Mouse (Mus musculus) liver, embryonic 16.5 days (tissue): ENCODE data around the gene Gprin1. TPM values are rescaled to one million over a fixed set of nuclear protein-coding genes. Genes with fewer than 3 reads are reported as not detected.

ENCODE experiments used
- ATAC-seq: fragments of 200-750 bp; cut with Nextera tagmentation; 2 replicates; pipeline ENCODE4 v1.8.0; 2017; ENCODE audit warnings: low read depth, mild to moderate bottlenecking, moderate number of reproducible peaks, moderate library complexity
- H3K27ac ChIP-seq: fragments of 300-500 bp; sonication (generic); 2 replicates; pipeline ENCODE4 v1.5.1; 2014; ENCODE audit warnings: mild to moderate bottlenecking, low read length
- H3K27me3 ChIP-seq: fragments of 300-500 bp; sonication (generic); 2 replicates; pipeline ENCODE4 v1.6.1; 2014; ENCODE audit warnings: low read depth, low read length, mixed read lengths; ENCODE audit not compliant: control insufficient read depth, insufficient read depth
- H3K36me3 ChIP-seq: fragments of 300-500 bp; sonication (generic); 2 replicates; pipeline ENCODE4 v1.6.1; 2014; ENCODE audit warnings: mild to moderate bottlenecking; ENCODE audit not compliant: control insufficient read depth, insufficient read depth
- H3K4me1 ChIP-seq: fragments of 300-500 bp; sonication (generic); 2 replicates; pipeline ENCODE4 v1.6.1; 2014; ENCODE audit warnings: low read depth, low read length, mixed read lengths; ENCODE audit not compliant: control insufficient read depth
- H3K4me2 ChIP-seq: fragments of 300-500 bp; sonication (generic); 2 replicates; pipeline ENCODE4 v1.6.1; 2014; ENCODE audit warnings: low read depth, low read length, mixed read lengths
- H3K4me3 ChIP-seq: fragments of 300-500 bp; sonication (generic); 2 replicates; pipeline ENCODE4 v1.5.1; 2014; ENCODE audit warnings: low read depth, mild to moderate bottlenecking, low read length
- H3K9ac ChIP-seq: fragments of 300-500 bp; sonication (generic); 2 replicates; pipeline ENCODE4 v1.6.1; 2014; ENCODE audit warnings: low read depth, low read length
- H3K9me3 ChIP-seq: fragments of 300-500 bp; sonication (generic); replicated peaks from 2 replicates; pipeline ENCODE4 v1.6.1; 2016; ENCODE audit warnings: low read length; ENCODE audit not compliant: control insufficient read depth
- WGBS: fragments of 180-500 bp; shearing (Covaris S2); extraction: QIAGEN DNeasy Blood & Tissue Kit; methylation state at CpG from one replicate; pipeline ENCODE4 v1.1.7; 2014; ENCODE audit not compliant: insufficient replicate concordance; 5-methylcytosine and 5-hydroxymethylcytosine counted together
- polyA plus RNA-seq: library from polyadenylated mRNA; unstranded; fragments of >200 nt; fragmentation: Nextera tagmentation; extraction: Ambion mirVana; gene quantifications from 2 replicates; pipeline ENCODE4 v1.2.1, GENCODE M21; 2015

The Gprin1 gene
- polyA plus RNA-seq, 1 experiment from 2014 or later, result not detected

DNA sequence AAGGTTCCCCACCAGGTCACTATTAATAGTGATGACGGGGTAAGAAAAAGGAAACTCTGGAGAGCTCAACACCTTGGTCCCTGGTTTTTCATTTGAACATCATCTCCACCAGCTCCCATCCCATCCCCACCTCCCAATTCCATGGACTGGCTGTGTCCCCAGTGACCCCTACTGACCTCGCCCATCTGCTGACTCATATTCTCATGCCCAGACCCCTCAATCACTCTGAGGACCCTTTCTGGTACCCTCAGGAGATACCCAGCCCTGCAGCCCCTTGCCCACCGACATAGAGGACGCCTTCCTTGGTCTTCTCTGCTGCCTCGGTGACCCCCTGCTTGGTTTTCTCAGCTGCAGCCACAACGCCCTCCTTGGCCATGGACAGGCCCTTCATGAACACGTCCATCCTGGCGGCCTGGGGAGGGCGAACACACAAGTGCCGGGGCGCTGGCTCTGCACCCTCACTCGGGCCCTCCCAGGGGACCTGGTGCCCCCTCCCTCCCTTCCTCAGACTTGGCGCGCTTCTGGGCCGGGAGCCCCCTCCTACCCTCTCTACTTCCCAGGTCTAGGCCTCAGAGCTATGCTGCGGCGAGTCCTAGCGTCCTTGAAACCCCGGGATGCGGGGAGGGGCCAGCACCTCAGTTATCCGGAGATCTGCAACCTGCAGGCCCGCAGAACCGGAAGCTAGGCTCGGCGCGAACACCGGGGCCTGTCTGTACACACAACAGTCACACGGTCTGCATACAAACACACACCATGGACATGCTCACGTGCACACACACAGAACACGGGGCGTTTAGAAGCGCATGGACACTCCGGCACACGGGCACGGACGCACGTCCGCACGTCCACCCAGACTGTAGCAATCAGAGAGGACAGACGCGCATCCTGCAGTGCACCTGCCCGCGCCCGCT lies 15.9 kb upstream of the Gprin1 start:
- Histone ChIP-seq H3K27ac (no peak overlapping the region), H3K36me3 (no peaks in the 10 kb centered on the region), H3K4me1 (no peaks in the 10 kb centered on the region; the same call in 1 of the 2 replicates), H3K9me3 (no peaks in the 10 kb centered on the region), H3K27me3 (peaks cover 44% of the 10 kb centered on the region), H3K9ac (no peak overlapping the region), H3K4me2 (peak overlapping the region; percentile 17; the same call in 1 of the 2 replicates), H3K4me3 (peak overlapping the region; percentile 16)
- 4% methylated on average over 44 of the region's 44 CpGs for WGBS
- no peak for ATAC-seq

- WGBS, result 55% methylated on average over 7 of the region's 7 CpGs
- Histone ChIP-seq H3K4me1 (peaks cover 3% of the 10 kb centered on the region), H3K27ac (no peak overlapping the region), H3K9ac (no peak overlapping the region), H3K36me3 (no peaks in the 10 kb centered on the region), H3K9me3 (no peaks in the 10 kb centered on the region), H3K4me2 (no peak overlapping the region), H3K27me3 (peaks cover 46% of the 10 kb centered on the region), H3K4me3 (no peak overlapping the region)
- no peak for ATAC-seq
Observed at GRCm38 (mm10) chr13:54760906-54761305, 11.2 kb upstream of the Gprin1 start.

DNA sequence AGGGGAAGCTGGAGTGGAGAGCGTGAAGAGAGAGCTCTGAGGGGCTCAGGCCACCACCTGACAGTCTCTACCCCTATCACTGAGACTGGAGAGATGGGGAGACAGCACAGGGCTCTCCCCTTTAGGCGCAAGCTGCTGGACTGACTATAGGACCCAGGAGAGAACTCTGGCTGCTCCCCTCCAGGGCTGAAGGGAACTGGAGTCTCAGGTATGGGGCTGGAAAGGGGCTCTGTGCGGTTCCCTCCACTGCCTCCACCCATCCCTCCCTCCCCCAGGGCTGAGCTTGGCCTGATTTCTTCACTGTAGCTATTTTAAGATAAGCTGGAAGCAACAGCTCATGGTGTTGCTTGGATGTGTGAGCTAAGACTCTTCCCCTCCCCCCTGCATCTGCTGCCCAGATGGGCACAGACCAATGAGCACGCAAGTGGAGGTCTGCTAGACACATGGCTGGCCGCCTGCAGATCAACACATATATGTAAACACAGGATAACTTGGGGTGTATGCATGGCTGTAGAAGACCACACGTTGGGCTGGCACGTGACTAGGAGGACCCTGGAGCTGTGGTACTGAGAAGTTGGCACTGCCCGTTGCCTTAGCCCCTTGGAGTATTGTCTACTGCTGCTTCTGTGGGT lies 10.6 kb upstream of the Gprin1 start:
- ATAC-seq, result no peak
- H3K9me3 ChIP-seq, result no peaks in the 10 kb centered on the region
- no peak overlapping the region for H3K4me3 ChIP-seq
- no peak overlapping the region for H3K9ac ChIP-seq
- H3K27ac ChIP-seq, result no peak overlapping the region
- H3K4me1 ChIP-seq, result peaks cover 3% of the 10 kb centered on the region
- no peak overlapping the region for H3K4me2 ChIP-seq
- 50% methylated on average over 8 of the region's 8 CpGs for WGBS
- H3K27me3 ChIP-seq, result peaks cover 40% of the 10 kb centered on the region
- no peaks in the 10 kb centered on the region for H3K36me3 ChIP-seq

DNA sequence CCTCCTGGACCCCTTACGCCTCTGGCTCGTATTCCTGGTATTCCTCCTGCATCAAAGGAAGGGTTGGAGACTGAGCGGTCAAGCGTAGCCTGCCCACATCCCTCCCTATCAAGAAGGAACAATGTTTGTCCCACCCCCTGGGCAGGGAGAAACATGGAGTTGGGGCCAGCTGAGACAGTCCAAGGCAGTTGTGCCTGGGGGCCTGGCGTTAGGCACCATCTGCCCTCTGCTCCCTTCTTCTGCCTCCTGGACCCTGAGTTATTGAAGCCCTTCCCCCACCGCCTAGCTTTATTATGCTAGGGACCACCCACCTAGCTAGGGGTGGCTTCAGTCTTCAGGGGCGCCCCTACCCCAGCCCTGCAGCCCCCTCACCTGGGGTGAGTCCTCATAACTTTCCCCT lies 9.8 kb upstream of the Gprin1 start:
- Histone ChIP-seq H3K27ac (no peak overlapping the region), H3K9me3 (no peaks in the 10 kb centered on the region), H3K36me3 (no peaks in the 10 kb centered on the region), H3K27me3 (peaks cover 32% of the 10 kb centered on the region), H3K4me2 (no peak overlapping the region), H3K4me3 (no peak overlapping the region), H3K9ac (no peak overlapping the region), H3K4me1 (peaks cover 3% of the 10 kb centered on the region)
- ATAC-seq, result no peak
- WGBS, result 24% methylated on average over 7 of the region's 7 CpGs

- no peak for ATAC-seq
- no peak overlapping the region for H3K27ac ChIP-seq
- WGBS, result 4% methylated on average over 29 of the region's 29 CpGs
- no peak overlapping the region for H3K9ac ChIP-seq
- H3K4me1 ChIP-seq, result peaks cover 3% of the 10 kb centered on the region
- peak overlapping the region; percentile 57; the same call in 1 of the 2 replicates for H3K4me2 ChIP-seq
- H3K27me3 ChIP-seq, result peaks cover 30% of the 10 kb centered on the region
- H3K9me3 ChIP-seq, result no peaks in the 10 kb centered on the region
- H3K36me3 ChIP-seq, result no peaks in the 10 kb centered on the region
- no peak overlapping the region for H3K4me3 ChIP-seq
Observed at GRCm38 (mm10) chr13:54758756-54759470, 9.2 kb upstream of the Gprin1 start.

DNA sequence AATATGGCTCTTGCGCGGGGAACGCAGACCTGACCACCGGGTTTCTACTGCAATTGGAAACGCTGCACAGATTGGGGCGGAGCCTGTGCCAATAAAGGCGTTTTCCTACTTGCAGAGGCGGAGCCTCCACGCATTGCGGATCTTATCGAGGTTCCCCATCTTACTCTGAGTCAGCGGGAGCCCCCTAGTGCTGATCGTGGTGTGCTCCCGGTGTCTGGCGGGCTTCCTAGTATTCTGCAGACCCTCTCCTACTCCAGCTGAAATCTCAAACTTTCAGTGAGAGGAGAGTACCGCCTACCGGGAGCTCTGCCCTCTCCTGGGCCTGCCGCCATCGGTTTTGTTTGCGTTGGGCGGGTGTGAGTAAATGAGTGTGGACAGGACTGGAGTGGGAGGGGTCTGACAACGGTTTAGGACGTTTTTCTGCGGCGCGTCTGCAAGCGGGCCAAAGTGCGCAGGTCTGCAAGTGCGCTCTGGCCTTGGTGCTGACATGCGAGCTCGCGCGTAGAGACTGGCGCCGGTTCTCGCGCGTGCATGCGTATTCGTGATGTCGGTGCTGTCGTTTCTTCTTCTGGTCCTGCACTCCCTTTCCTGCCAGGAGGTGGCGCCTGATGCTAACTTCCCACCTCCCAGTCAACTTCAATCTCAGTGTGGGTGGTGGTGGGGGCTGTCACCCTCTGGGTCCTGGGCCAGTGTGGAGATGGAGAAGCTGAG lies 8.5 kb upstream of the Gprin1 start:
- peak; percentile 78 for ATAC-seq
- H3K27ac ChIP-seq, result no peak overlapping the region
- H3K9ac ChIP-seq, result no peak overlapping the region
- peak overlapping the region; percentile 45 for H3K4me3 ChIP-seq
- no peaks in the 10 kb centered on the region for H3K9me3 ChIP-seq
- peaks cover 25% of the 10 kb centered on the region for H3K27me3 ChIP-seq
- peaks cover 3% of the 10 kb centered on the region for H3K4me1 ChIP-seq
- H3K4me2 ChIP-seq, result peak overlapping the region; percentile 57
- no peaks in the 10 kb centered on the region for H3K36me3 ChIP-seq
- 1% methylated on average over 43 of the region's 43 CpGs for WGBS

DNA sequence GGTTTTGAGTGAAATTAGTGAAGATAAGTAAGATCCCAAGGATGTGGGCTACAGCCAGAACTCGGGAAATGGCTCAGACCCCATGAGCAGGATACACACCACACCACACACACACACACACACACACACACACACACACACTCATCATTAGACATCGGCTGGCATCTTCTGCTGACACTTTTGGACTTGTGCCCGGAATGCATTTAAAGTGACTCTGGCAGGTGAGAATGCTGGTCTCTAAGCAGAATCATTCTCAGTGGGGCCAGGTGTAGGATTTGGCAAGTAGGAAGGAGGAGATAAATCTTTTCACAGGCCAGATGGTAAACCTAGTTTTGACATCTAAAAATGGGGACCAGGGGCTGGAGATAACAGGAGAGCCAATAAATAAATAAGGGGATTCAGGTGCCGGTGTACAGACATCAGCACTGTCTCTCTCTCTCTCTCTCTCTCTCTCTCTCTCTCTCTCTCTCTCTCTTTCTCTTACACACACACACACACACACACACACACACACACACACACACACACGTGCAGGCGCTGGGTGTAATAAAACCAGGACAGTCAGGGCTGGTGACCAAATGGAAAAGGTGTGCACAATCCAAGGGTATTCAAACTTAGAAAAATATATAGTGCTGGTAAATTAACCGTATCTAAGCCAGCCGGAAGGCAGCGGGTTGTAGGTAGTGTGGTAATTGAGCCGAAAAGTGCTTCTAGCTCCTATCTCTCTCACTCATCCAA lies 7.6 kb upstream of the Gprin1 start:
- Histone ChIP-seq H3K9ac (no peak overlapping the region), H3K36me3 (no peaks in the 10 kb centered on the region), H3K27ac (no peak overlapping the region), H3K27me3 (peaks cover 22% of the 10 kb centered on the region), H3K4me1 (peaks cover 3% of the 10 kb centered on the region), H3K4me2 (no peak overlapping the region), H3K4me3 (no peak overlapping the region), H3K9me3 (no peaks in the 10 kb centered on the region)
- 41% methylated on average over 10 of the region's 10 CpGs for WGBS
- ATAC-seq, result no peak

- no peak overlapping the region for H3K27ac ChIP-seq
- no peak overlapping the region for H3K4me2 ChIP-seq
- no peak for ATAC-seq
- no peaks in the 10 kb centered on the region for H3K36me3 ChIP-seq
- H3K9me3 ChIP-seq, result no peaks in the 10 kb centered on the region
- H3K27me3 ChIP-seq, result peaks cover 24% of the 10 kb centered on the region
- no peak overlapping the region for H3K9ac ChIP-seq
- 62% methylated on average over 8 of the region's 8 CpGs for WGBS
- H3K4me3 ChIP-seq, result no peak overlapping the region
- peaks cover 3% of the 10 kb centered on the region for H3K4me1 ChIP-seq
Observed at GRCm38 (mm10) chr13:54756156-54756712, 6.6 kb upstream of the Gprin1 start.
